27 mouse cellular contexts compared by ENCODE assay signal in the genomic region with DNA sequence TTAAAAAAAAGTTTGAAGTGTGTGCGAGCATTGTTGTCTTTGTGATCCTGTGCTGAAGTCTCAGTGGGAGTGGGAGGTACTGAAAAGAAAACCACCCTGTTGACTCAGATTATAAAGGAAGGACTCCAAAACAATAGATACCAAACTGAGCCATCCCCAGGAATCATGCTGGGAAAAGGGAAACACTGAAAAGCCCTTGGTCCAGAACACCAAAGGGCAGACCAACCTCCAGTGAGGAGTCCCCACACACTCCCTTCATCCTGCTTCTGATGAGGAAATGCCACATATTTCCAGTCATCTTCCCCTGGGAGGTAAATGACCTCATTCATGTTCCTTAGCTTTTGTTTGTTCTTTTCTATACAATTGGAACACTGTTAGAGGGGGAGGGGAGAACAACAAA.
DNase-seq lines count a peak whose midpoint lies in the region; ATAC-seq and TF ChIP-seq lines count a peak whose summit lies in the region.
"Had no signal": no experiment of that assay in that cellular context is flagged by ENCODE, and none has a peak within 500 bp of the region (broad histone marks: within the 10 kb centered on the region; RNA-seq: fewer than 3 reads in every experiment).

No protein-coding gene starts in this region.

- 41% methylated on average over 1 of the region's 1 CpGs for WGBS in forebrain, embryonic 11.5 days
- 38% methylated on average over 1 of the region's 1 CpGs for WGBS in forebrain, embryonic 13.5 days
- 64% methylated on average over 1 of the region's 1 CpGs for WGBS in heart, postnatal 0 days
- WGBS in heart, embryonic 10.5 days: 78% methylated on average over 1 of the region's 1 CpGs

- no peak for DNase-seq in forebrain, embryonic 11.5 days (ENCODE audit: low spot score)
- peak; percentile 5 for DNase-seq in heart, postnatal 0 days (ENCODE audit: low spot score)
- no peak for DNase-seq in heart, embryonic 10.5 days (ENCODE audit: low spot score)
- DNase-seq in ES-CJ7 (ENCODE audit: low read depth, low spot score) (peak; percentile 49), R1 (ENCODE audit: low read depth, low spot score) (peak; percentile 93)
- no peak for DNase-seq in thymus, postnatal 4 days
- DNase-seq in lung, postnatal 10 days: no peak
- DNase-seq: adrenal gland, adult 8-10 months; adrenal gland, postnatal 14 days; B cell, adult 2 months; cerebellum, adult 11-12 months; cerebellum, adult 2 months; cerebellum, adult 9-10 months; cerebellum, postnatal 10 days; cerebellum, postnatal 36 days; embryo, embryonic 11 days had no signal

- H3K9ac ChIP-seq in forebrain, embryonic 11.5 days (ENCODE audit: low read length): no peak overlapping the region
- H3K9ac ChIP-seq in forebrain, embryonic 13.5 days: no peak overlapping the region
- H3K9ac ChIP-seq in heart, postnatal 0 days (replicated peaks; ENCODE audit: low read depth, low read length): no peak overlapping the region
- H3K9ac ChIP-seq: embryonic facial prominence, embryonic 13.5 days; embryonic facial prominence, embryonic 15.5 days; forebrain, embryonic 15.5 days had no signal

- ATAC-seq in forebrain, embryonic 11.5 days (replicated peaks; ENCODE audit: low FRiP score): peak; percentile 45; the same call in 1 of the 2 replicates
- ATAC-seq in forebrain, embryonic 13.5 days: no peak
- no peak for ATAC-seq in heart, postnatal 0 days (ENCODE audit: insufficient read depth, low read depth)
- ATAC-seq: activated CD4-positive, CD25-positive, alpha-beta regulatory T cell, adult 4 months; CD4-positive, CD25-positive, alpha-beta regulatory T cell, adult 4 months; forebrain, embryonic 15.5 days; Patski had no signal

- no peaks in the 10 kb centered on the region for H3K27me3 ChIP-seq in forebrain, embryonic 11.5 days (ENCODE audit: control insufficient read depth, insufficient read depth, low read length)
- H3K27me3 ChIP-seq in forebrain, embryonic 13.5 days: no peaks in the 10 kb centered on the region
- H3K27me3 ChIP-seq in heart, postnatal 0 days (ENCODE audit: control insufficient read depth, insufficient read depth, low read length): no peaks in the 10 kb centered on the region
- H3K27me3 ChIP-seq in heart, embryonic 10.5 days (ENCODE audit: insufficient read depth, poor library complexity, severe bottlenecking): no peaks in the 10 kb centered on the region
- H3K27me3 ChIP-seq: CH12.LX; embryonic facial prominence, embryonic 13.5 days; embryonic facial prominence, embryonic 15.5 days; forebrain, embryonic 15.5 days; Patski had no signal

- H3K4me1 ChIP-seq in forebrain, embryonic 11.5 days (replicated peaks; ENCODE audit: control insufficient read depth, insufficient read depth, low read length): no peaks in the 10 kb centered on the region
- H3K4me1 ChIP-seq in forebrain, embryonic 13.5 days: no peaks in the 10 kb centered on the region
- no peaks in the 10 kb centered on the region for H3K4me1 ChIP-seq in heart, postnatal 0 days (ENCODE audit: control insufficient read depth, insufficient read depth)
- no peaks in the 10 kb centered on the region for H3K4me1 ChIP-seq in heart, embryonic 10.5 days
- H3K4me1 ChIP-seq: embryonic facial prominence, embryonic 13.5 days; embryonic facial prominence, embryonic 15.5 days; forebrain, embryonic 15.5 days had no signal

- TF ChIP-seq EP300 in heart, postnatal 0 days (IDR thresholded peaks at IDR 0.05; ENCODE audit: low read depth): no peak

- no peaks in the 10 kb centered on the region for H3K9me3 ChIP-seq in forebrain, embryonic 11.5 days (ENCODE audit: control insufficient read depth, low read length)
- no peaks in the 10 kb centered on the region for H3K9me3 ChIP-seq in forebrain, embryonic 13.5 days (replicated peaks)
- H3K9me3 ChIP-seq in heart, postnatal 0 days (replicated peaks; ENCODE audit: control insufficient read depth, low read length): no peaks in the 10 kb centered on the region; the same call in 1 of the 2 replicates
- H3K9me3 ChIP-seq in heart, embryonic 10.5 days: no peaks in the 10 kb centered on the region
- H3K9me3 ChIP-seq: embryonic facial prominence, embryonic 13.5 days; embryonic facial prominence, embryonic 15.5 days; forebrain, embryonic 10.5 days; forebrain, embryonic 15.5 days; G1E had no signal

- H3K4me2 ChIP-seq in forebrain, embryonic 11.5 days (ENCODE audit: low read depth, low read length, severe bottlenecking): no peak overlapping the region
- no peak overlapping the region for H3K4me2 ChIP-seq in forebrain, embryonic 13.5 days
- H3K4me2 ChIP-seq in heart, postnatal 0 days (ENCODE audit: low read depth, low read length): no peak overlapping the region
- H3K4me2 ChIP-seq: embryonic facial prominence, embryonic 13.5 days; embryonic facial prominence, embryonic 15.5 days; forebrain, embryonic 15.5 days had no signal

- H3K36me3 ChIP-seq in forebrain, embryonic 11.5 days (ENCODE audit: control insufficient read depth, insufficient read depth, low read length): no peaks in the 10 kb centered on the region
- no peaks in the 10 kb centered on the region for H3K36me3 ChIP-seq in forebrain, embryonic 13.5 days (ENCODE audit: poor library complexity, severe bottlenecking)
- H3K36me3 ChIP-seq in heart, postnatal 0 days (replicated peaks; ENCODE audit: control insufficient read depth, insufficient read depth, low read length): no peaks in the 10 kb centered on the region
- H3K36me3 ChIP-seq in heart, embryonic 10.5 days: no peaks in the 10 kb centered on the region
- H3K36me3 ChIP-seq: embryonic facial prominence, embryonic 13.5 days; embryonic facial prominence, embryonic 15.5 days; forebrain, embryonic 10.5 days; forebrain, embryonic 15.5 days; G1E had no signal

- H3K27ac ChIP-seq in forebrain, embryonic 11.5 days (ENCODE audit: low read depth, low read length): no peak overlapping the region
- no peak overlapping the region for H3K27ac ChIP-seq in forebrain, embryonic 13.5 days
- H3K27ac ChIP-seq in heart, postnatal 0 days (ENCODE audit: low read depth): peak overlapping the region; percentile 34
- no peak overlapping the region for H3K27ac ChIP-seq in heart, embryonic 10.5 days
- H3K27ac ChIP-seq: embryonic facial prominence, embryonic 13.5 days; embryonic facial prominence, embryonic 15.5 days; forebrain, embryonic 10.5 days; forebrain, embryonic 15.5 days had no signal

- H3K4me3 ChIP-seq in forebrain, embryonic 11.5 days (ENCODE audit: low read depth, low read length): no peak overlapping the region
- H3K4me3 ChIP-seq in forebrain, embryonic 13.5 days: no peak overlapping the region
- no peak overlapping the region for H3K4me3 ChIP-seq in heart, postnatal 0 days (ENCODE audit: low read depth, low read length)
- H3K4me3 ChIP-seq in heart, embryonic 10.5 days: no peak overlapping the region
- H3K4me3 ChIP-seq: embryonic facial prominence, embryonic 13.5 days; embryonic facial prominence, embryonic 15.5 days; erythroblast, embryonic 14.5 days; forebrain, embryonic 10.5 days; forebrain, embryonic 15.5 days had no signal

- no peak for TF ChIP-seq CTCF in heart, postnatal 0 days (IDR thresholded peaks at IDR 0.05; ENCODE audit: low read depth)

Comparison
In these comparisons a context has a peak if more than half of its experiments do, and no peak if none do; other contexts are left out.
1. DNase-seq: peak in heart, postnatal 0 days (single experiment), ES-CJ7 (single experiment) and R1 (single experiment); none in forebrain, embryonic 11.5 days (single experiment), heart, embryonic 10.5 days (single experiment), thymus, postnatal 4 days (single experiment) and lung, postnatal 10 days (single experiment).